Mouse (Mus musculus) kidney, adult 9 months (tissue): Measurements from ENCODE around the gene Rgl1.
A peak's percentile ranks its signal among the peaks of the same experiment; 100 is the strongest.
"Not testable (repeated sequence)": the region's sequence is repeated elsewhere in the genome, so short reads cannot be mapped to it uniquely, and the experiment has no call there.

Experiments
- DNase-seq: peaks from one replicate; pipeline ENCODE4 v3.0.0; 2022

The Rgl1 gene

GRCm38 (mm10) chr1:152651495-152651874, 114.7 kb downstream of the Rgl1 start:
- DNase-seq, result no peak

- no peak for DNase-seq
Measured at GRCm38 (mm10) chr1:152650856-152651494, 115.2 kb downstream of the Rgl1 start.

- DNase-seq, result no peak
Measured at GRCm38 (mm10) chr1:152648052-152648451, 118.1 kb downstream of the Rgl1 start.

- DNase-seq, result not testable (repeated sequence)
Measured at GRCm38 (mm10) chr1:152642207-152642606, 123.9 kb downstream of the Rgl1 start.

GRCm38 (mm10) chr1:152640195-152640981, 125.8 kb downstream of the Rgl1 start:
- peak; percentile 92 for DNase-seq

- DNase-seq, result no peak
Measured at GRCm38 (mm10) chr1:152639344-152639743, 126.8 kb downstream of the Rgl1 start.

- DNase-seq, result peak; percentile 51
Measured at GRCm38 (mm10) chr1:152634638-152635037, 131.5 kb downstream of the Rgl1 start.

- DNase-seq, result no peak
Measured at GRCm38 (mm10) chr1:152629780-152630179, 136.4 kb downstream of the Rgl1 start.

- no peak for DNase-seq
Measured at GRCm38 (mm10) chr1:152625651-152626050, 140.5 kb downstream of the Rgl1 start.

GRCm38 (mm10) chr1:152624644-152625454, 141.3 kb downstream of the Rgl1 start:
- peak; percentile 84 for DNase-seq

GRCm38 (mm10) chr1:152623375-152624270, 142.5 kb downstream of the Rgl1 start:
- peak; percentile 79 for DNase-seq

- peak; percentile 75 for DNase-seq
Measured at GRCm38 (mm10) chr1:152622765-152623211, 143.4 kb downstream of the Rgl1 start.

GRCm38 (mm10) chr1:152621624-152622023, 144.5 kb downstream of the Rgl1 start:
- no peak for DNase-seq

GRCm38 (mm10) chr1:152619396-152619795, 146.8 kb downstream of the Rgl1 start:
- DNase-seq, result no peak

GRCm38 (mm10) chr1:152618896-152619295, 147.3 kb downstream of the Rgl1 start:
- no peak for DNase-seq

GRCm38 (mm10) chr1:152618381-152618780, 147.8 kb downstream of the Rgl1 start:
- no peak for DNase-seq

GRCm38 (mm10) chr1:152617745-152618342, 148.3 kb downstream of the Rgl1 start:
- DNase-seq, result no peak

GRCm38 (mm10) chr1:152616777-152617057, 149.4 kb downstream of the Rgl1 start:
- DNase-seq, result no peak

- no peak for DNase-seq
Measured at GRCm38 (mm10) chr1:152615987-152616776, 150.0 kb downstream of the Rgl1 start.

GRCm38 (mm10) chr1:152614743-152615380, 151.3 kb downstream of the Rgl1 start:
- peak; percentile 88 for DNase-seq
